Mouse (Mus musculus) limb, embryonic 13.5 days (tissue): ENCODE data around the gene Gm27021. TPM values are rescaled to one million over a fixed set of nuclear protein-coding genes. Genes with fewer than 3 reads are reported as not detected.
A peak's percentile ranks its signal among the peaks of the same experiment; 100 is the strongest.
"Not testable (repeated sequence)": the region's sequence is repeated elsewhere in the genome, so short reads cannot be mapped to it uniquely, and the experiment has no call there.

Source experiments
- ATAC-seq: fragments of 200-750 bp; cut with Nextera tagmentation; 2 replicates; pipeline ENCODE4 v1.8.0; 2017; ENCODE audit warnings: low read depth, moderate number of reproducible peaks, moderate TSS enrichment; ENCODE audit not compliant: low FRiP score
- H3K27ac ChIP-seq: fragments of 300-500 bp; sonication (generic); 2 replicates; pipeline ENCODE4 v1.5.1; 2015; ENCODE audit warnings: inconsistent platforms, mild to moderate bottlenecking, moderate library complexity
- H3K27me3 ChIP-seq: fragments of 300-500 bp; sonication (generic); 2 replicates; pipeline ENCODE4 v1.6.1; 2015; ENCODE audit warnings: mild to moderate bottlenecking, inconsistent platforms
- H3K36me3 ChIP-seq: fragments of 300-500 bp; sonication (generic); 2 replicates; pipeline ENCODE4 v1.6.1; 2015; ENCODE audit warnings: inconsistent platforms, mild to moderate bottlenecking, moderate library complexity
- H3K4me1 ChIP-seq: fragments of 300-500 bp; sonication (generic); 2 replicates; pipeline ENCODE4 v1.6.1; 2015; ENCODE audit warnings: inconsistent platforms
- H3K4me2 ChIP-seq: fragments of 300-500 bp; sonication (generic); replicated peaks from 2 replicates; pipeline ENCODE4 v1.6.1; 2015; ENCODE audit warnings: inconsistent platforms, mild to moderate bottlenecking, moderate library complexity
- H3K4me3 ChIP-seq: fragments of 300-500 bp; sonication (generic); 2 replicates; pipeline ENCODE4 v1.5.1; 2015; ENCODE audit warnings: moderate library complexity, mild to moderate bottlenecking, inconsistent platforms
- H3K9ac ChIP-seq: fragments of 300-500 bp; sonication (generic); 2 replicates; pipeline ENCODE4 v1.6.1; 2015; ENCODE audit warnings: mild to moderate bottlenecking, inconsistent platforms
- H3K9me3 ChIP-seq: fragments of 300-500 bp; sonication (generic); 2 replicates; pipeline ENCODE4 v1.6.1; 2016; ENCODE audit warnings: inconsistent platforms
- WGBS: fragments of 180-500 bp; shearing (Covaris S2); methylation state at CpG from one replicate; pipeline ENCODE4 v1.1.7; 2015; 5-methylcytosine and 5-hydroxymethylcytosine counted together
- polyA plus RNA-seq: library from polyadenylated mRNA; unstranded; fragments of >200 nt; fragmentation: Nextera tagmentation; extraction: Ambion mirVana; gene quantifications from 2 replicates; pipeline ENCODE4 v1.2.1, GENCODE M21; 2015

The Gm27021 gene
- polyA plus RNA-seq, 1 experiment from 2014 or later: 5.5 TPM

- Histone ChIP-seq H3K27me3 (peaks cover 22% of the 10 kb centered on the region; the same call in 1 of the 2 replicates), H3K27ac (no peak overlapping the region), H3K9me3 (no peaks in the 10 kb centered on the region), H3K4me2 (no peak overlapping the region), H3K4me1 (peaks cover 10% of the 10 kb centered on the region), H3K9ac (no peak overlapping the region), H3K36me3 (no peaks in the 10 kb centered on the region), H3K4me3 (no peak overlapping the region)
- 64% methylated on average over 5 of the region's 5 CpGs for WGBS
- no peak for ATAC-seq
These were observed 16.2 kb upstream of the Gm27021 start for GRCm38 (mm10) chr8:120684082-120684481.

DNA sequence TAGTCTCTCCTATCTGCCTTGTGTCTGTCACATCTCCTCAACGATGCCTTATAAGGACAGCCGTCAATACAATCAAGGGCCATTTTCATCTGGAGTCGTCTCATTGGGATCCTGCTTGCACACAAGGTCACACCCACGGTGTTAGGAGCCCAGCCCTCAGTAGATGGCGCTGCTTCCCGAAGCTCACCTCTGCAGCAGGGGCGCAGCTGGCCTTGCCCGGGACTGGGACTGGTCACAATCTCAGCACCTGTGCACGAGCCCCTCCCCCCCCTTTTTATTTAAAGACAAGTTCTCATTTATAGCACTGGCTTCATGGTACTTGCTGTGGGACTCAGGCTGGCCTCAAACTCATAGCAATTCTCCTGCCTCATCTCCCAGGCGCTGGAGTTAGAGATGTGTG is 15.7 kb upstream of the Gm27021 start:
- H3K9ac ChIP-seq: no peak overlapping the region
- peaks cover 10% of the 10 kb centered on the region for H3K4me1 ChIP-seq
- no peak for ATAC-seq
- WGBS: 14% methylated on average over 10 of the region's 10 CpGs
- H3K27me3 ChIP-seq: peaks cover 21% of the 10 kb centered on the region; the same call in 1 of the 2 replicates
- H3K27ac ChIP-seq: no peak overlapping the region
- H3K4me3 ChIP-seq: no peak overlapping the region
- H3K36me3 ChIP-seq: no peaks in the 10 kb centered on the region
- H3K9me3 ChIP-seq: no peaks in the 10 kb centered on the region
- H3K4me2 ChIP-seq: no peak overlapping the region

- Histone ChIP-seq H3K9ac (0 out of 2 replicates have a peak overlapping the region, but pooled peaks have one; percentile 8), H3K4me3 (no peak overlapping the region), H3K9me3 (no peaks in the 10 kb centered on the region), H3K4me1 (peaks cover 10% of the 10 kb centered on the region), H3K36me3 (no peaks in the 10 kb centered on the region), H3K4me2 (no peak overlapping the region), H3K27ac (no peak overlapping the region), H3K27me3 (peaks cover 10% of the 10 kb centered on the region; the same call in 1 of the 2 replicates)
- 79% methylated on average over 10 of the region's 10 CpGs for WGBS
- no peak for ATAC-seq
These were observed 13.2 kb upstream of the Gm27021 start for GRCm38 (mm10) chr8:120681113-120681512.

DNA sequence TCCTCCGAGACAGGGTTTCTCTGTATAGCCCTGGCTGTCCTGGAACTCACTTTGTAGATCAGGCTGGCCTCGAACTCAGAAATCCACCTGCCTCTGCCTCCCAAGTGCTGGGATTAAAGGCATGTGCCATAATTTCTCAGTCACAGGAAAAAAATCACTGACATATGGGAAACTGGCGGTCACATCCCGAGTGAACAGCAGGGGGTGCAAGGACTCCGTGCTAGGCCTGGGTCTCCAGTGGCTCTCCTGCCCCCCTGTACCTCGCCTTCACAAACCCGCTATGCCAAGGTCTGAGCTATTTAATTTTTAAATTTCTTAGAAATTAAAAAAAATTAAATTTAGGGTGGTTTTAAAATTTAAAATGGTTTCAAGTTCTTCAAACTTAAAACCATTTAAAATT is 12.5 kb upstream of the Gm27021 start:
- H3K9me3 ChIP-seq, H3K4me3 ChIP-seq, H3K27ac ChIP-seq, H3K36me3 ChIP-seq, ATAC-seq, H3K9ac ChIP-seq, H3K4me2 ChIP-seq: not testable (repeated sequence)
- 57% methylated on average over 7 of the region's 7 CpGs for WGBS
- Histone ChIP-seq H3K27me3 (peaks cover 10% of the 10 kb centered on the region; the same call in 1 of the 2 replicates), H3K4me1 (peaks cover 10% of the 10 kb centered on the region)

DNA sequence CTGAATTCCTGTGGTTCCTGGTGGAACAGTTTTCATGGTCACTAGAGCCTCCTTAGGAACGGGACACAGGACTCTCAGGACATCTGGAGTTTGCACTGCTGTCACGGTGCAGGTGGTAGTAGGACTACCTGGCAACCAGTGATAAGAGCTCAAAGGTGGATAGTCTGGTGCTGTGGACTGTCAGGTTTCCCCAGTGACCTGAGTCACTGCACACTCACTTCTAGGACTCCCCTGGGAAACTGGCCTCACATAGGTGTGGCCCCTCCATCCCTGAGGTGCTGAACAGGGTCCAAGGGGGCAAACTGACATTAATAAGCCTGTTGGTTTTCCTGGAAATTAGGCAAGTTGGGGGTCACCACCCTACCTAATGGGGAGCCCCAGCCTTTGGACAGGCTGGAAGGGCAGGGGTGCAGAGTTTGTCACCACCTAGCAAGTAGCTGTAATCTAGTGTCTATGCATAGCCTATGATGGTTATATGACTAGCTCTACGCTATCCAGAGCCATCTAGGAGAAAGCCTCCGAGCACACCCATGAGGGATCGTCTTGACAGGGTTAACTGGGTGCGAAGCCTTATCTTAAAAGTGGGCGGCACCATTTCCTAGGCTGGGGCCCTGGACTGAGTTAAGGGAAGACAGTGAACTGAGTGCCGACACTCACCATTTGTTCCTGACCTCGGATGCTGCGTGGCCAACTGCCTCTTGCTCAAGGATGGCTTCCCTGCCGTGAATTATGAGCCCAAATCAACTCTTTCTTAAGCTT is 11.9 kb upstream of the Gm27021 start:
- Histone ChIP-seq H3K27me3 (peaks cover 10% of the 10 kb centered on the region; the same call in 1 of the 2 replicates), H3K36me3 (peaks cover 5% of the 10 kb centered on the region; the same call in 1 of the 2 replicates), H3K4me2 (no peak overlapping the region), H3K27ac (no peak overlapping the region), H3K9ac (no peak overlapping the region), H3K9me3 (no peaks in the 10 kb centered on the region), H3K4me1 (peaks cover 4% of the 10 kb centered on the region), H3K4me3 (no peak overlapping the region)
- no peak for ATAC-seq
- 55% methylated on average over 11 of the region's 11 CpGs for WGBS

DNA sequence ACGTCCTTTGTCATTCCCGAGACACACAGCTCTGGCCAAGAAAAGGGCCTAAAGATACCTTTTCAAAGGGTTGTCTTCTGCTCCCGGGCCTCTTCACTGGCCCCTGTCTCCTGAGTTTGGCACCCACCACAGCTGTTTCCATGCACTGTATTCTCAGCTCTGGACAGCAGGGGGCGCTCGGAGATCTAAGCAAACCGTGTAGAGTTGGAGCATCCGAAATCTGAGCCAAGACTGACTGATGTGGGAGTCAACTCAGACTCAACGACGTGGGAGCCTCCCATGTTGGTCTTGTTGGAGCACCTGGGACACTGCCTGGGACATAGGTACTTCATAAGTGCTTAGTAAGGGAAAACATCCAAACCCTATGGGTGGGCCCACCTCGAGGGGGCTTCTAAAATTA is 10.6 kb upstream of the Gm27021 start:
- no peak overlapping the region for H3K4me2 ChIP-seq
- WGBS: 14% methylated on average over 10 of the region's 10 CpGs
- H3K9ac ChIP-seq: no peak overlapping the region
- H3K4me1 ChIP-seq: no peaks in the 10 kb centered on the region
- ATAC-seq: peak; percentile 44; the same call in 1 of the 2 replicates
- H3K27ac ChIP-seq: no peak overlapping the region
- H3K27me3 ChIP-seq: peaks cover 10% of the 10 kb centered on the region; the same call in 1 of the 2 replicates
- no peak overlapping the region for H3K4me3 ChIP-seq
- no peaks in the 10 kb centered on the region for H3K9me3 ChIP-seq
- H3K36me3 ChIP-seq: peaks cover 14% of the 10 kb centered on the region

DNA sequence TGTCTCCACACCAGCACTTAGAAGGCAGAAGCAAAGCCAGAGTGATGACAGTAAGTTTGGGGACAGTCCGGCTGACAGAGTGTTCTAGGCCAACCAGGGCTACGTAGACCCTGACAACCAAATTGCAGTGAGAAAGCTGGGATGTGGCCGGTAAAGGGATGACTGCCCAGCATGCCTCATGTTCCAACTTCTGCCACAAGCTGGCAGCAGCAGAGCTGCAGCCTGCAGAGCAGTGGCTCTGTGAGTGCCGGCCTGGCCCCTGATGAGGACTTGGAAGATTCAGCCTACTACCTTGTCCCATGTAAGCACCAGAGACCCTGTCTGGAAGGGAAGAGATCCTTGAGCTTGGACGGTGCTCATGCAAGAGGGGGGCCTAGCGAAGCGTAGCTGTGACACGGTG is 7.8 kb upstream of the Gm27021 start:
- peaks cover 42% of the 10 kb centered on the region for H3K36me3 ChIP-seq
- WGBS: 77% methylated on average over 8 of the region's 8 CpGs
- no peak overlapping the region for H3K4me3 ChIP-seq
- no peaks in the 10 kb centered on the region for H3K4me1 ChIP-seq
- H3K4me2 ChIP-seq: no peak overlapping the region
- H3K9me3 ChIP-seq: no peaks in the 10 kb centered on the region
- H3K27ac ChIP-seq: no peak overlapping the region
- H3K27me3 ChIP-seq: no peaks in the 10 kb centered on the region
- ATAC-seq: no peak
- no peak overlapping the region for H3K9ac ChIP-seq

- Histone ChIP-seq H3K27ac (no peak overlapping the region), H3K27me3 (no peaks in the 10 kb centered on the region), H3K9me3 (no peaks in the 10 kb centered on the region), H3K36me3 (peaks cover 52% of the 10 kb centered on the region), H3K4me2 (no peak overlapping the region), H3K4me3 (no peak overlapping the region), H3K9ac (no peak overlapping the region), H3K4me1 (peaks cover 7% of the 10 kb centered on the region)
- 95% methylated on average over 7 of the region's 7 CpGs for WGBS
- ATAC-seq: no peak
These were observed 5.4 kb upstream of the Gm27021 start for GRCm38 (mm10) chr8:120673298-120673697.

DNA sequence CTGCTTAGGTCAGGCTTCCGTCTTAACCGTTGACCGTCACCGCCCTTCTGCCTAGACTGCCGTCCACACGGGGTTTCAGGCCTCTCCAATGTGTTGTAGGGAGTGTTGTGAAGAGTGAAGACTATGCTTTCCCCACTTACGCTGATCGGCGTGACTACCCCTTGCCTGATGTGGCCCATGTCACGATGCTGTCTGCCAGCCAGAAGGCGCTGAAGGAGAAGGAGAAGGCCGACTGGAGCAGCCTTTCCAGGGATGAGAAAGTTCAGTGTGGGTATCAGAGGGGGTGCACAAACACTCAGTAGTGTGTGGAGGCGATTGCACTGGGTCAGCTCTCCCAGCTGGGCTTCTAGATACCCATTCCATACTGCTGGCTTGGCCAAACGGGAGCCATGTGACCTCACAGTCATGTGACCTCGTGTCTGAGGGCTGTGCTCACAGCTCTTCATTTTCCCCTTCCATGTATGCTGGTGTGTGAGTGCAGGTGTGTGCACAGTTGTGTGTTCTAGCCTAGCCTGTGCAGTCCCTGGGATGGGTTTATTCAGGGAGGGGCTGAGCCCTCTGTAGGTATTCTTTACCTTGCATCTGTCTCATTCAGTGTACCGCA is 4.8 kb upstream of the Gm27021 start:
- no peak overlapping the region for H3K27ac ChIP-seq
- peaks cover 52% of the 10 kb centered on the region for H3K36me3 ChIP-seq
- ATAC-seq: no peak
- H3K9ac ChIP-seq: no peak overlapping the region
- no peaks in the 10 kb centered on the region for H3K27me3 ChIP-seq
- no peaks in the 10 kb centered on the region for H3K9me3 ChIP-seq
- H3K4me3 ChIP-seq: no peak overlapping the region
- H3K4me2 ChIP-seq: no peak overlapping the region
- WGBS: 91% methylated on average over 16 of the region's 16 CpGs
- peaks cover 7% of the 10 kb centered on the region for H3K4me1 ChIP-seq

DNA sequence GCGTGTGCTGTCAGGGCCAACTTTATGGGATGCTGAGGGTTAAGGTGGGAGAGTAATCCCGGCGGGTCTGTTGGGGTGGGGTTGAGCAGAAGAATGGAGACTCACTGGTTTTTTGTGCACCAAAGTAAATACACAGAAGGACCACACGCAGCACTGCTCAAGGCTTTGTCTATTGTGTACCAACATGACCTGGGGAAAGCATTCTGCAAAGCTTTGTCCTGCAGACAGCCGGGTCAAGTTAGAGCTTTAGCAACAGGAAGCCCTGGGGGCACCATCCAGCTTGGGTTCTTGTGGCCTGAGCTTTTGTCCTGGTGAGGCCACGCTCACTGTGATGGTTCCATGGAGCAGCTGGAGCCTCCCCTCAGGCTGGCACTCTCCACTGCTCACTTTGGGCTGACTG is 3.9 kb upstream of the Gm27021 start:
- Histone ChIP-seq H3K4me3 (no peak overlapping the region), H3K4me1 (peaks cover 11% of the 10 kb centered on the region), H3K9ac (no peak overlapping the region), H3K36me3 (peaks cover 52% of the 10 kb centered on the region), H3K27ac (no peak overlapping the region), H3K9me3 (no peaks in the 10 kb centered on the region), H3K4me2 (no peak overlapping the region), H3K27me3 (no peaks in the 10 kb centered on the region)
- no peak for ATAC-seq
- WGBS: 80% methylated on average over 6 of the region's 6 CpGs

DNA sequence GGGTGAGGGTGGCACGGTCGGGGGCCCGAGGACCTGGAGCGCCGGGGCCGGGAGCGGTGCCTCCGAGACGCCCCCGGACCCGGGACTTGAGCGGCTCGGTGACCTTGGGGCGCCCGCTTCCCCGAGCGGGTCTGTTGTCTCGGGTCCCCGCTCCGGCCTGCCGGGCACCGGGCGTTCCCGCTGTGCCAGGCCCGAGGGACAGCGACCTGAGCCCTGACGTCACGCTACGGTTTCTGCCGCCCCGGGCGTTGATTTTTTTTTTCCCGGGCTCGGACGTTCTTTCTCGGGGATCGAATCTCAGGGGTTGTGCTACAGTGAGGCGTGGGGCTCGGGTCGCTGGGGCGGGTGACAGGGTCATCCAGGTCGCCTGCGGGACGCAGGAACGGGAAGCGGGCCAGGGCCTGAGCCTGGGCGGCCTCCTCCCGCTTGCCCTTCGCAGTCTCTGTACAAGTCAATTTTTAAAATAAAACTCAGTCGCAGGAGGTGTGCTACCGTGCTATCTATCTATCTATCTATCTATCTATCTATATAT is 561 bp upstream of the Gm27021 start, which contains the start of gene Emc8:
TSS of gene Emc8 (minus strand) at position 200 of the 532 bp plus-strand sequence.
- Histone ChIP-seq H3K4me2 (peak within 1 kb of the TSS; percentile 92), H3K27ac (peak within 1 kb of the TSS; percentile 87), H3K9me3 (no peaks in the 10 kb centered on the region), H3K9ac (peak within 1 kb of the TSS; percentile 98), H3K27me3 (no peaks in the 10 kb centered on the region), H3K4me1 (peaks cover 41% of the 10 kb centered on the region), H3K36me3 (peaks cover 46% of the 10 kb centered on the region), H3K4me3 (peak within 1 kb of the TSS; percentile 97)
- no peak; the same call in 1 of the 2 replicates for ATAC-seq
- 1% methylated on average over 51 of the region's 51 CpGs for WGBS

DNA sequence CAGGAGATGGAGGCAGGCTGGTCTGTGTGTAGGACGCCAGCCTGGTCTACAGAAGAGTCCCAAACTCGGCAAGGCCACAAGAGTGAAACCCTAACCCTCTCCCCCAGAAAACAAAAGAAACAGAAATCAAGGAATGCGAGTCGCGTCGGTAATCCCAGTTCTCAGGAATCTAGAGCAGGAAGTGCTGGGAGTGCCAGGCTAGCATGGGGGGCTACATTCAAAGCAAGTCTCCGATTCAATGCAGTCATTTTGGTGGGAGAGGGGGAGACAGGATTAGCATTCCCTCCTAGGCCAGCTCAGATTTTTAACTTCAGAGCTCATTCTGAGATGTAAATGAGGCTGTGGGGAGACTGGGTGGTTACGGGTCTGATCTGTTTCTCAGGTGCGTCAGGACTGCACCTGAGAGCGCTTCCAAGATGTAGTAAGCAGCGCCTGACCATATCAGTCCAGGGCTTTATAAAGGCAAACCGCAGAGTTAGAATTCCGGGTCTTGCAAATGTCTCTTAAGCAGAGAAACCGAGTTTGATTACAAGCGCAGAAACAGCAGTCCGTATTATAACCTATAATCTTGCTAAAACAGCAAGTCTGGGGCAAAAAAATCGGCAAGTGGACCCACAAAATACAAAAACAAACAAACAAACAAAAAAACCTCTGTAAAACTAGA is 940 bp downstream of the Gm27021 start:
- 3% methylated on average over 17 of the region's 17 CpGs for WGBS

More for the DNA sequence above, 940 bp downstream of the Gm27021 start:
- Histone ChIP-seq H3K4me1 (peaks cover 41% of the 10 kb centered on the region), H3K4me2 (peak overlapping the region; percentile 89), H3K4me3 (peak overlapping the region; percentile 97), H3K9me3 (no peaks in the 10 kb centered on the region), H3K27me3 (no peaks in the 10 kb centered on the region), H3K36me3 (peaks cover 31% of the 10 kb centered on the region), H3K9ac (peak overlapping the region; percentile 98), H3K27ac (peak overlapping the region; percentile 87; the same call in 1 of the 2 replicates)
- ATAC-seq: no peak
